Mouse (Mus musculus) liver, embryonic 14.5 days (tissue): ENCODE measurements around the gene Cct5.

Experiments
- CTCF ChIP-seq: IDR thresholded peaks from 2 replicates; pipeline ENCODE4 v1.5.1; 2016; ENCODE audit warnings: antibody characterized with exemption, low read depth, control low read depth
- EP300 ChIP-seq: IDR thresholded peaks from 2 replicates; pipeline ENCODE4 v1.6.1; 2016; ENCODE audit warnings: antibody characterized with exemption, low read depth

- TF ChIP-seq CTCF: no peak
- no peak for TF ChIP-seq EP300
Measured at GRCm38 (mm10) chr15:31629556-31629955, 28.0 kb upstream of the Cct5 start.
